Mouse (Mus musculus): ENCODE results near the gene Ciart.
"Not testable (repeated sequence)": the region's sequence is repeated elsewhere in the genome, so short reads cannot be mapped to it uniquely, and the experiment has no call there.

Ciart gene

GRCm38 (mm10) chr3:95865571-95865970 lies 16.5 kb downstream of the Ciart start:
- DNase-seq (ENCODE audit: low read depth, low spot score) = no peak

DNA sequence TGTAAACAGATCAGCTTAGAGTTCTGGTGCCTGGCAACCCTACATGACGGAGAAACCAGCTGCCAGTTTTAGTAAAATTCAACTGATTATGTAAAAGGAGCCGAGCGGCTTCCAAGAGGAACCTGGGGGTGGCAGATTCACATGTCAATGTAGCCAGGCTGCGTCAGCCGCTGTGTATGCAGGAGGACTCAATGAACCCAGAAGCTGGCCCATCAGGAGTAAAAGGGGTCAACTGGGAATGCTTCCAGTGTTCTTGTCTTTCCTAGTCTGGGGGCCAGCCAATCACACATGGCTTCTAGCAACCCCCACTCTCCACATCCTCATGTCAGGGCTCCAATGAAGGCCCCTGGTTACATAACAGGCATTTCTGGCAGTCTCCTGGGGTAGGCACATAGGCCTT lies 17.0 kb downstream of the Ciart start:
- no peak for DNase-seq (ENCODE audit: low read depth, low spot score)

- DNase-seq (ENCODE audit: low read depth, low spot score) = no peak
These were observed 18.5 kb downstream of the Ciart start for GRCm38 (mm10) chr3:95863578-95863977.

DNA sequence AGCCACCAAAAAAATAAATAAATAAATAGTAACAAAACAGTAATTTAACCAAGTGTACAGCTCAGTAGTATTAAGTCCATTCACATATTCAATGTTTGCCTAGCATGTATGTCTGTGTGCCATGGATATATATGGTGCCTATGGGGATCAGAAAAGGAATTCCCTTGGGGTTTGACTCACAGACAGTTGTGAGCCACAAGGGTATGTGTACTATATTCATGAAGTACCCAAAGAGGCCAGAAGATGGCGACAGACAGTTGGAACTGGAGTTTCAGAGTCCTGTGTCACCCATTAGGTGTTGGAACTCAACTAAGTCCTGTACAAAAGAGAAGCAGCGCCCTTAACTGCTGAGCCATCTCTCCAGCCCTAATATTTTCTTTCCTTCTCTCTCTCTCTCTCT lies 20.3 kb downstream of the Ciart start:
- peak; percentile 75 for DNase-seq (ENCODE audit: low read depth, low spot score)

DNA sequence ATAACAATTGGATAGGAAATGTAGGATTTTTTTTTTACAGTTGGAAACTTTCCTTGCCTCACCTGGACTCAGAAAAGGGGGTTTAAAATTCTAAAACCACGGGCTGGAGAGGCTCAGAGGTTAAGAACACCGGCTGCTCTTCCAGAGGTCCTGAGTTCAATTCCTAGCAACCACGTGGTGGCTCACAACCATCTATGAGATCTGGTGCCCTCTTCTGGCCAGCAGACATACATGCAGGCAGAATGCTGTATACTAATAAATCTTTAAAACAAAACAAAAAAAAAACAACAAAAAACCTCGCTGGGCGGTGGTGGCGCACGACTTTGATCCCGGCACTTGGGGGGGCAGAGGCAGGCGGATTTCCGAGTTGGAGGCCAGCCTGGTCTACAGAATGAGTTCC lies 20.8 kb downstream of the Ciart start:
- no peak for DNase-seq (ENCODE audit: low read depth, low spot score)

DNA sequence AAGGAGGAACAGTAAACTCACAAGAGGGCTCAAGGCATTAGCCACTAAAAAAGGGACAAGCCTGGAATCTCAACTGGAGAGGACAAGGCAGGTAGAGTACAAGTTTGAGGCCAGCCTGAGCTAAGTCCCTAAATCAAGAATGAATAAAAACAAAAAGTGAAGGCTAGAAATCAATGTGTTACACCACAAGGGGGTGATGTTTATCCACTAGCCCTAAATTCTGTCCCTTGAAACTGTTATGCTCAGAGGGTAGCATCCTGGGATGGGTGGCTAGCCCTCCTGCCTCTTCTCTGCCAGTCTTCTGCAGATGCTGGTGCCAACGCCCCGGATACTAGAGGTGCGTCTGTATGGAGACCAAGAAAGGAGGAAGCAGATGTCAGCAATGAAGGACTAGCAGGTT lies 21.7 kb downstream of the Ciart start:
- no peak for DNase-seq (ENCODE audit: low read depth, low spot score)

DNA sequence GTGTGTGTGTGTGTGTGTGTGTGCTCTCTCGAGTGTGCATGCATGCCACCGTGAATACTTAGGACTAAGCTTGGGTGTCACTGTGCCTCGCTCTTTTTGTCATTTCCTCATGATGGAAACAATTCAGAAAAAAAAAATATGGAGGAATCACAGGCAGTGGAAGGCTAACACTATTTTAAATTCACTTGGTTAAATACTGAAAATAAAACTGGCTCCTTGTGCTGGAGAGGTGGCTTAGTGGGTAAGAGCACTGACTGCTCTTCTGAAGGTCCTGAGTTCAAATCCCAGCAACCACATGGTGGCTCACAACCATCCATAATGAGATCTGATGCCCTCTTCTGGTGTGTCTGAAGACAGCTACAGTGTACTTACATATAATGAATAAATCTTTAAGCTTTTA lies 23.8 kb downstream of the Ciart start:
- not testable (repeated sequence) for DNase-seq (ENCODE audit: low read depth, low spot score)

DNA sequence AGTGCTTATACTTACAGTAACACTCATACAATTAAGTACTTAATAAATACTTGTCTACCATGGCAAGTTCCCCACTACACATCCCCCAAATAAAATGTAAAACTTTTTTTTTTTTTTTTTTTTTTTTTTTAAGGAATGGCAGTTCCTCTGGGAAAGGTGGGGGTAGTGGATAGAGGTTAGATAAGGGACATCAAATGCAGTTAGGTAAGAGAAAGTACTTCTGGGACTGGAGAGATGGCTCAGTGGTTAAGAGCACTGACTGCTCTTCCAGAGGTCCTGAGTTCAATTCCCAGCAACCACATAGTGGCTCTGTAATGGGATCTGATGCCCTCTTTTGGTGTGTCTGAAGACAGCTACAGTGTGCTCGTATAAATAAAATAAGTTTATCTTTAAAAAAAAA lies 25.0 kb downstream of the Ciart start:
- not testable (repeated sequence) for DNase-seq (ENCODE audit: low read depth, low spot score)

GRCm38 (mm10) chr3:95856115-95856514 lies 25.9 kb downstream of the Ciart start:
- no peak for DNase-seq (ENCODE audit: low read depth, low spot score)

DNA sequence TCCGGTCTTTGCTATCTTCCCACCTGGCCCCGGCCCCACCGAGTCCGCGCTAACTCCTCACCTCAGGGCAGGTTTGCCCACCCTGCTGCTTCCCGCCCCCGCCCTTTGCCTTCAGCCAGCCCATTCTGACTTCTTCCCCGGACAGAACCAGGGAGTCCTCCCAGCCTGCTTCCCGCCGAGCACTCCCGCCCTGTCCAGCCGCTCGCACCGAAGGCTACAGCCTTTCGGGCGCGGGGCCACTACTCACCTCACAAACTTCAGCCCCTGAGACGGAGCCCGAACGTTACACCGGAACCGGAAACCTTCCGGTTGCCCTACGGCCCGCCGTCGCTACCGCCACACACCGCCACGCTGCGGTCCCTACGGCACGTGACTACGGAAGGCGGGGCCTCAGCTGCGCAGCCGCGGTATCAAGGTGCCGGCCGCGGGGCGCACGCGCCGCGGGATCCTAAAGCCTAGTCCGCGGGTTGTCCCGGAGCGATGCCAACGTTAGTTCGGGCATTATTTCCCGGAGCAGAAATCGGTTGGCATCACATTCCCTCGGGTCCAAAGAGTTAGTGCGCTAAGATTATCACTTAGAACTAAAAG lies 26.5 kb downstream of the Ciart start, which contains the start of gene Prpf3:
Gene Prpf3, minus strand, starts transcription at position 384 of the 588 bp plus-strand sequence.
- peak; percentile 87 for DNase-seq (ENCODE audit: low read depth, low spot score)

- no peak for DNase-seq (ENCODE audit: low read depth, low spot score)
These were observed 30.7 kb downstream of the Ciart start for GRCm38 (mm10) chr3:95851317-95851716.

GRCm38 (mm10) chr3:95850611-95851010 lies 31.4 kb downstream of the Ciart start:
- DNase-seq (ENCODE audit: low read depth, low spot score) = no peak

DNA sequence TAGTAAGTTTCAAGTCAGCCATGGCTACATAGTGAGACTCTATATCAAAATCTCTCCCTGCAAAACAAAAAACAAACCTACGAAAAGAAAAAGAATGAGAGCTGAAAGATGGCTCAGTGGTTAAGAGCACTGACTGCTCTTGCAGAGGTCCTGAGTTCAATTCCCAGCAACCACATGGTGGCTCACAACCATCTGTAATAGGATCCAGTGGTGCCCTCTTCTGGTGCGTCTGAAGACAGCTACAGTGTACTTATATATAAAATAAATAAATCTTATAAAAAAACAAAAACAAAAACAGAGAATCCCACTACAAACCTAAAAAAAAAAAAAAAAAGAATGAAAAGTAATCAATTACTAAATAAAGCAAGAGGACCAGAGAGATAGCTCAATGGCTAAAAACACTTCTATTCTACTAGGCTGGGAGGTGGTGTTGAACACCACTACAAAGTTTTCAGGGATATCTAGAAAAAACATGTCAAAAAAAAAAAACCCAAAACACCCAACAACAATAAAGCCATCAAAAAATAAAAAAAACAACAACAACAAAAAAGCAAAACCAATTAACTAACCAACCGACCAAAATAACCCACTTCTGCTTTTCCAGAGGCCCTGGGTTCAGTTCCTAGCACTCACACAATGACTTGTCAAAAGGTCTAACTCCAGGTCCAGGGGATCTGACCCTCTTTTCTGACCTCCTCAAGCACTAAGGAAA lies 39.4 kb downstream of the Ciart start:
- DNase-seq (ENCODE audit: low read depth, low spot score) = no peak

- no peak for DNase-seq (ENCODE audit: low read depth, low spot score)
These were observed 42.8 kb downstream of the Ciart start for GRCm38 (mm10) chr3:95839250-95839649.

- DNase-seq (ENCODE audit: low read depth, low spot score) = no peak
These were observed 53.0 kb downstream of the Ciart start for GRCm38 (mm10) chr3:95829053-95829452.

Measured in c-Kit-negative CD71-positive TER-119-positive erythroid progenitor cells, embryonic 14.5 days (primary cell).